Mouse (Mus musculus): ENCODE data around the gene Cpne8.

The Cpne8 gene

GRCm38 (mm10) chr15:90678985-90679759 is at the start of gene Cpne8:
Cpne8 (minus strand) TSS chr15:90679432.
- peak; percentile 66 for DNase-seq

- no peak for DNase-seq
Measured at GRCm38 (mm10) chr15:90717717-90718116, 38.5 kb upstream of the Cpne8 start.

GRCm38 (mm10) chr15:90709296-90709695 is 30.1 kb upstream of the Cpne8 start:
- DNase-seq = no peak

GRCm38 (mm10) chr15:90704314-90704713 is 25.1 kb upstream of the Cpne8 start:
- no peak for DNase-seq

- DNase-seq = no peak
Measured at GRCm38 (mm10) chr15:90703502-90704232, 24.4 kb upstream of the Cpne8 start.

GRCm38 (mm10) chr15:90686770-90687169 is 7.5 kb upstream of the Cpne8 start:
- no peak for DNase-seq

- peak; percentile 34 for DNase-seq
Measured at GRCm38 (mm10) chr15:90679760-90680579, 738 bp upstream of the Cpne8 start.

GRCm38 (mm10) chr15:90678488-90678887 is 744 bp downstream of the Cpne8 start:
- DNase-seq = peak; percentile 42

GRCm38 (mm10) chr15:90669494-90669893 is 9.7 kb downstream of the Cpne8 start:
- DNase-seq = no peak

GRCm38 (mm10) chr15:90666893-90667292 is 12.3 kb downstream of the Cpne8 start:
- DNase-seq = no peak

GRCm38 (mm10) chr15:90664615-90665014 is 14.6 kb downstream of the Cpne8 start:
- no peak for DNase-seq

GRCm38 (mm10) chr15:90663631-90664030 is 15.6 kb downstream of the Cpne8 start:
- no peak for DNase-seq

- no peak for DNase-seq
Measured at GRCm38 (mm10) chr15:90660723-90661122, 18.5 kb downstream of the Cpne8 start.

GRCm38 (mm10) chr15:90658053-90658452 is 21.2 kb downstream of the Cpne8 start:
- no peak for DNase-seq

- DNase-seq = no peak
Measured at GRCm38 (mm10) chr15:90656521-90656920, 22.7 kb downstream of the Cpne8 start.

GRCm38 (mm10) chr15:90647011-90647577 is 32.1 kb downstream of the Cpne8 start:
- DNase-seq = no peak

GRCm38 (mm10) chr15:90646326-90646725 is 32.9 kb downstream of the Cpne8 start:
- no peak for DNase-seq

GRCm38 (mm10) chr15:90645828-90646227 is 33.4 kb downstream of the Cpne8 start:
- no peak for DNase-seq

- DNase-seq = no peak
Measured at GRCm38 (mm10) chr15:90624201-90624600, 55.0 kb downstream of the Cpne8 start.

GRCm38 (mm10) chr15:90622005-90622404 is 57.2 kb downstream of the Cpne8 start:
- DNase-seq = no peak

GRCm38 (mm10) chr15:90619736-90620135 is 59.5 kb downstream of the Cpne8 start:
- no peak for DNase-seq

- DNase-seq = peak; percentile 6
Measured at GRCm38 (mm10) chr15:90616116-90616798, 63.0 kb downstream of the Cpne8 start.

All from kidney, adult 11 months (tissue).